Mouse (Mus musculus) heart, adult 18-20 months (tissue): Measurements from ENCODE around the gene Snap25. TPM values are rescaled to one million over a fixed set of nuclear protein-coding genes. Genes with fewer than 3 reads are reported as not detected.
A peak's percentile ranks its signal among the peaks of the same experiment; 100 is the strongest.

Experiments
- DNase-seq, 2 experiments: peaks; one replicate each; pipeline ENCODE4 v3.0.0; 2021 to 2022; ENCODE audit warnings: mixed read lengths in 1 of 2
- total RNA-seq, 2 experiments: library from RNA; stranded (reverse); gene quantifications; 2 replicates each; pipeline ENCODE4 v1.2.3; 2021

Snap25 gene
- total RNA-seq, 2 experiments from 2014 or later: 0.12 TPM; not detected in 1

DNA sequence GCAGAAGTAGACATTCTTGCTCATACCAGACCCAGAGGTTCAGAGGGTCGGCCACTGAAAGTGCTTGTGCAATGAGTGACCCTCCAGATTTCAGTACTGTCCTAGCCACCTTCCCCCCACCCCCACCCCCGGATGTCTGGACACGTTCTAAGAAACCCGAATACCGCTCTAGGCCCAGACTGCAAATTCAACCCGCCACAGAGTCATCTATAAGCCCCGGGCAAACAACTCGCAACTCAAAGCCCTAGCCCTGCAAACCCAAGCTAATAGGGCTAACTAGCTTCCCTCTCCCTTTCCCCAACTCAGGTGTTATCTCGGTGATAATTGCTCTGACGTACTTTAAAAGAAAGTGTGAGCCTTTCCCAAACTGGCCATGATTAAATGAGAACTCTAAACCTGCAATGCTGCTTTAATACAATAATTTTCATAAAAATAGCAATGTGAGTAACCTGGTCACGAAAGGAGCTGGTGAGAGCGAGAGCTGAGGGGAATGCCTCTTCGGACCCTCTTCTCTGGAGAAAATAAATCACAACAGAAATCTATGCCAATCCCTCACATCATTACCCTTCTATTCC, 725 bp upstream of the Snap25 start:
- no peak for DNase-seq

DNA sequence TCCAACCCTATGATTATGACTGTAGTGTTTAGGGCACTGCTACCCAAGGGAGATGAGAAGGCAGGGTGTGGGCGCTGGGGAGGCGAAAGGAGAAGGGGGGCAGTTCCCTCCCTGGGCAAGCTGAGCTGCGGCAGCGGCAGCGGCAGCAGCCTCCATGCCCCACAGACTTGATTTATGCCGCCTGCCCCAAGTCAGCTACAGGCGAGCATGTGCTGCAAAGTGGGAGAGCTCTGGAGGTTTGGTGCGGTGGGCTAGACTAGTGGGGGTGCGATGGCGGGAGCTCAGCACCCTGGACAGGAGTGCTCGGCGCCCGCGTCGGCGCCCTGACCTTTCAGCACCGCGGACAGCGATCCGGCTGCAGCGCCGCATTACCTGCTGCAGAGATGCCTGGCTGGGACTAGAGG, 757 bp downstream of the Snap25 start:
- DNase-seq: peak; percentile 65 to 83

DNA sequence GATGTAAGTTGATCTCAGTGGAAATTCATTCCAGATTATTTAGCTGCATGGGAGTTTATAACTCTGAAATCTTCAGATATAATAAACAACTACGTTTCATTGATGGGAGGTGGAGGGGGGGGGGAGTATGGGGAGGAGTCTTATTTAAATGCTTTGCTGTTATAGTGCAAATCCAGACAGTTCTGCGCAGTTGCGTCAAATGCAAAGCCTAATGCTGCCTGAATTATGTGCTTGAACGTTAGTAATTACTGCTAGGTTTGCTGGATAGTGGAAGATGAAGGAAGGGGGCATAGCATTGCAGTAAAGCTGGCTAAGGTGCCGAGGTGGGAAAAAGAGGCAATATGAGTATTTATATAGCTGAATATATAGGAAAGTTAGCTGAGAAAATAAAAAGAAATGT, 2.3 kb downstream of the Snap25 start:
- no peak for DNase-seq

DNA sequence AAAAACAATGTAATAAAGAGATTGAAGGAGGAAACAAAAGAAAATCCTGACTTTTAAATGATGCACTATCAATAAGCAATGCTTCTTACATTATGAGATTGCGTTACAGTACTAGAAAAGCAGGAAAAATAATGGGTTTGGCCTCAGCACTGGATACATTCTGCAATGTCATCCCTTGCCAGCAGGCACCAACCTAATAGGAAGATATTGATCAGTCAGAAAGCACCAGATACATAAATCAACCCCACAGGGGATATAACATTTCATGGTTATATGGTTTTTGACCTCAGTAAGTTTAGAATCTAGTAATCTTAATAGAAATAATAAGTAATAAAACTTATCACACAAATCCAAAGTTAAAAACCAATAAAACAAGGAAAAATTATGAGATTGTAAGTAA, 3.1 kb downstream of the Snap25 start:
- DNase-seq: no peak

DNA sequence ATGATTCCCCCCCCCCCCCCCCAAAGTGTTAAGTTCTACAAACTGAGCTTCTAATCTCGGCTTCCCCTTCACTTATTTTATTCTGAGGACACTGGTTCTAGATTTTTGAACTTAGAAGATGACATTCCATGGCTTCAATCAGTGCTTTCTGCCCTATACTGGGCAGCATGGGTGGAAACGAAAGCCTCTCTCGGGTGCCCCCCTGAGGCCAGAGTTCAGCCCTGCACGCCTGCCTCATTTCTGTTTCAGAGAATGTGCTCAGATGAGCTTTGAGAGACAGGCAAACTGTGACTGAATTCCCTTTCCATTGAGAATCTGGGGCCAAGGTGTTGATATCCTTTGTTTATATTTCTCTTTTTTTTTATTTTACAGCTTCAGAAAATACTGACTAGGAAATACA, 7.0 kb downstream of the Snap25 start:
- peak; percentile 15 to 76 for DNase-seq

DNA sequence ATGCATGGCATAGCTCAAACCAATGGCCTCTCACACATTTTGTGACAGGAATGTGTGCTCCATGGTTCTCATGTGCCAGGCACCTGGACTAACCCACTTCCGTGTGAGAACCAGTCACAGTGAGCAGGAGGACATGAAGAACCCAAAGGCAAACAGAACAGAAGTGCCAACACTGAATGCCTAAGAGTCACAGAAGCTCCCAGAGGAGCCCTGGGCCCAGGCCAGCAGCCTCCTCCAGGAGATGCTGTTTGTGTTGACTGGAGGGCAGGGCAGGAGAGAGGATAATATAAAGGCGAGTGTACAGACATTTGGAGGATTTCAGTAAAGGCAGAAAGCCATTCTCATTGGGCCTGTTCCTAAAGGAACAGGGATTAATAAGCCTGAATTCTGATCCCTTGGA, 25.0 kb downstream of the Snap25 start:
- DNase-seq: no peak

DNA sequence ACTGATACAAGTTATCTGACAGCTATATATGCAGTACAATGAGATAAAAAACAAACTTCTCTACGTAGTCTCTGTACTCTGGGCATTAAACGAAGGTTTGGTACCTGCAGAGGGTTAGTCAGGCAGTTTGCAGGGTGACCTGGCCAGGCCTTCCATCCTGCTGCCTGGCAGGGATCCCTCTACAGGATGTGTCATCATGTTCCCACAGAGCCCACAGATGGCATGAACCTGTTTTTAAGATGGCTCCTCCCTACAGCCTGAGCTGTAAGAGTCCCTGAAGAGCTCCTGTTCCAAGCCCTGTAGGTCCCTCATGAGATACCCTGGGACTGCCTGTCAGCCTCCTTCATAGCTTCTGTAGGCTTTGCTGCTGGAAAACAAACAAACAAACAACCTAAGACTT, 29.0 kb downstream of the Snap25 start:
- DNase-seq: no peak

DNA sequence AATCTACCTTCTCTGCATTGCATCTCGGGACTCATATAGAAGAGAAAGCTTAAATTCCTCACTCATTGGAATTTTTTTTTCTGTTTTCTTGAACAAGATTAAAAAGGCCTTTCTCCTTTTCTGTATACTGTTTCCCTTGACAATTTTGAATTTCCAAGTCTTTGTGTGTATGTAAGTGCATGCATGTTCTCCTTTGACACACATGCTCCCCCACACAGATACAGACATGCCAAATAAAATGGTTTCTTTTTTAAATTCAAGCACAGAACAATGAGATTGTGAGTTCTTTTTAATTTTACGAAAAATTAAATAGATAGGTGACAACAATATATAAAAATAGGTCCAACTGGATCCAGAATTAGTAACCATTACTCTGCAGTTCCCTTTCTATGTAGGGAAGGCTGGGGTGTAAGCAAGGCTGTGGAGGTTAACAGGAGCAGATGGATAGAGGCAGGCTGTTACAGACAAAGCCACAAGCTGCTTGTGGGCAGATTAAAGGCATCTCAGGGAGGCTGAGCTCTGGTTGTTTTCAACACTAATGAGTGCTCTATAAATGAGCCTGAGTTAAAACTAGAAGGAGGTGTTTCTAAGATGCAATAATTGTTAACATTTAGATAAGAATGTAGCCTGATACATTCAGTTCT, 31.6 kb downstream of the Snap25 start:
- DNase-seq: no peak

DNA sequence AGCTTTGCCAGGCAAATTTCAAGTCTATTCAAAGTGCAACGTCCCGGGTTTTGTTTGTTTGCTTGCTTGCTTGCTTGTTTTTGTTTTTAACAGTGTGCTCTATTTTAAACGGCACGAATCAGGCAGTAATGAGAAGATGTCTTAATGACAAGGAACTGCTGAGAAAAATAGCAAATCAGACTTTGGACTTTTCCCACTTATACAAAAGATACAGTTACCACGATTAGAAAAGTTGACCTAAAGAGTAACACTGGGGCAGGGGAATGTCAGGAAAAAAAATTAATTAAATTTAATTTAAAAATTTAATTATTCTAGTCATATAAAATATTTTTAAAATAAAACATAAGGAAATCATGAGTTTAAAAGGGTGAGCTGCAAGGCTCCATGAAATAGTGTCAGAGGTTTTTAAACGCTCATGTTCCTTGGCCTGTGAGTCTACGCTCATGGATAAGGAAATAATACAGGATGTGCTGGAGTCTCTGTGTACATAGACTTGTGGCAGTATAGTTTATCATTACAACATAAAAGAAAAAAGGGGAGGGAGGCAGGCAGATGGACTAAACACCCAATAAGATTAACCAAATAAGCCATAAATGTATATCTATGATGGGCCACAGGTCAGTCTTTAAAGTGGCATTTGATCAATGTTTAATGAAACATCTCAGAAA, 32.2 kb downstream of the Snap25 start:
- DNase-seq: no peak

DNA sequence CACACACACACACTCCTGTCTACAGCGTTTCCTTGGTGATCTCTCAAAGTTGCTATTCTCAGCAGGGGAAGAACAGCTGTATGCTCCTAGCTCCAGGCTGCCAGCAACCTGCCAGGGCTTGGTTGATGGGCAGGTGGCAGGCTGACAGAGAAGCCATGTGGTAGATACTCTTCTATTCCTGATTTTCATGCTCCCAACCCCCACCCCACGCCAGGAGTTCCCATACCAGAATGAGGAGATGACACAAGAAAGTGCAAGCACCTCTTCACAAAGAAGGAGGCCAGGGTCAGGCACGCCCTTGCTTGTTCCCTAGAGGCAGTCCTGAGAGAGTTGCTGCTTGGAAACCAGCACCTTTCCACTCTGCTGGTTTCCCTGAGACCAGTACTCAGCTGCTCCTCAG, 40.4 kb downstream of the Snap25 start:
- peak; percentile 2 to 6 for DNase-seq

DNA sequence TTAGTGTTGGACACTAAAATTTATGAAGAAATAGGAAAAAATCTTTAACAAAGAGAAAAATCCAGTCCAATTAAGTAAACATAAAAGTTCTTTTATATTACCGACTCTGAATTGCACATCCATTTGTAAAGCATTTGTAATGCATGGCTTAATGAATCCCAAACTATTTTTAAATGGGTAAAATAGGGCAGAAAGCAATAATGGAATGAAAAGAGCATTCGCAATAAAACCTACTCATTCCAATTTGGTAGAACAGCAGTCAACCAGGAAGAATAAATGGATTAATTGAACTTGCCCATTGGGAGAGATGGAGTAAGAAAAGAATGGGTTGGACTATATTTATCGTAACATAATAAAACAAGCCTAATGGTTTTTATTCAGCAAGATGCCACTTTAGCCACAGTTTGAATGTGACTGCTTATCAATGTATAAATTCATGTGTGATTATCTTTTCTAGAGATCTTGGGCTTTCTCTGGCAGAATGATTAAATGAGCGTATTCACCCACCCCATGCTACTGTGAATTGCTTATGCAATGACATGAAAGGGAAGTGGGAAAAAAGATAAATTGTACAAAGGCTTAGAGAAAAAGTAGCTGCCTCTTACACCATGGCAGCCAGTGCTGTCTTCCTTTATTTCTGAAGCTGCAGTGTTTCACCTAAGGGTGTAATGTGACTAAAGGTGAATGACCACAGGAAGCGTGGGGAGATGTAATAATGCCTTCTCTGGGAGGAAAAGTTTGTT, 45.7 kb downstream of the Snap25 start:
- no peak for DNase-seq

DNA sequence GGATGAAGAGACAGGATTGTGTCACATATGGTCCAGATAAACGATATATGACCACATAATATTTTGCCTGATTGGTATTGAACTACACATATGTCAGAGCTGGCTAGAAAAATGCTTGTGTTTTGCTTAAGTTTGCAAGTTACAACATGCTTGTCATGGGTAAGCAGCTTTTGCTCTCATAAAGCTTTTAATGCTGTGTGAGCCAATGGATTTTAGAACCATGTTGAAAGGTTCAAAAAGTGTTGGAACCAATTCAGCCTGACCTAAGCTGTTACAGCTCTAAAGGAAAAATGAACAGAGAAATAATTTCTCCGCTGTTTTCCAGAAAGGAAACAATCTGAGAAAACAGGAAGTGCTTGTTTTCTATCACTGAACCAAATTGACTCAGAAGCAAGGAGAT, 64.9 kb downstream of the Snap25 start:
- peak; percentile 14 to 15 for DNase-seq

DNA sequence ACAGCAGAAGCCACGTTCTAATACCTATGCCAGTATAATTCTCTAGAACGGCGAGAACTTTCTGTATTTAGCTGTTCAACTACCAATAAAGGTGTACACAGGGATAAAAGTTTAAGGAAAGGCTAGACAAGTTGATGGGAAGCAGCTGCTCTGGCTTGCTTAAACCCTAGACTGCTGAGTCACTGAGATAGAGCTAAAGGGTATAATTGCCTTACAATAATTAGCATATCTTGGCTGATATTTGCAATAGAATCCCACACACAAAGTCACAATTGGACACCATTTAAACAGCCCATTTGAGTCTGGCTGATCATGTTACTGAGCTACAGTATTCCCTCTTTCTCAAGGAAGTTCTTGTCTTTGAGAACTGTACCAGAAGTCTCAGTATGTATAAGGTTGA, 65.4 kb downstream of the Snap25 start:
- peak; percentile 7 to 14 for DNase-seq

DNA sequence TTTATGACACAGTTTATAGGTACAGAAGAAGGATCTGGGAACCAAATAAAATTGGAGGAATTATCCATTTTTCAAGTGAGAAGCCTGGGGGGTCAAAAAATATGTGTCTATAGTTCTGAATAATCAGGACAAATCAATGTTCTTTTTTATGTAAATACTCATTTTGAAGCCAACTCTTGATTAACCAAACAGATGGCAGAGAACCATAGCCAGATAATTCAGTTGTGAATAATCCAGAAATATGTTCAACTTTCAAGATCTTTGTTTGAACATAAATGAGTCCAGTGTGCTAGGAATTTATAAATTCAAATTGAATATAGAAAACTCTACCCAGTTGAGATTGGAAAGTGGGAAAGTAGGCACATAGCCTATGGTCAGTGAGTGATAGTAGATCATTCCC, 67.0 kb downstream of the Snap25 start:
- no peak for DNase-seq

DNA sequence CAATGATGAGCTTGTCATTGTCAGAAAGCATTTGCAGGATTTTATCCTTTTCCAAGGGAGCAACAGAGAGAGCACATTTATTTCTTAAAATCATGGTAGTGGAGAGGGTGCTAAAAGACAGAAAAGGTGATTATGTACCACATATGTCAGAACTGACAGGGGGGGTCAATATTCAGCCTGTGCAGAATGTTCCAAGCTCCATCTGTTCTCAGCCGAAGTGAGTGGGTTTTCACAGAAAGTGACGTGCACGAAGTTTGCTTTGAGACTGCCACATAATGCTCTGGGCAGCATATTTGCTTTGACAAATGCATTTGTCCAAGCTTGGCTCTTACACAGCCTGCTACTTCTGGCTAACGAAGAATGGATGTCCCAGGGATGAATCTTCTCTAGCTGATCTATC, 71.1 kb downstream of the Snap25 start:
- DNase-seq: no peak

DNA sequence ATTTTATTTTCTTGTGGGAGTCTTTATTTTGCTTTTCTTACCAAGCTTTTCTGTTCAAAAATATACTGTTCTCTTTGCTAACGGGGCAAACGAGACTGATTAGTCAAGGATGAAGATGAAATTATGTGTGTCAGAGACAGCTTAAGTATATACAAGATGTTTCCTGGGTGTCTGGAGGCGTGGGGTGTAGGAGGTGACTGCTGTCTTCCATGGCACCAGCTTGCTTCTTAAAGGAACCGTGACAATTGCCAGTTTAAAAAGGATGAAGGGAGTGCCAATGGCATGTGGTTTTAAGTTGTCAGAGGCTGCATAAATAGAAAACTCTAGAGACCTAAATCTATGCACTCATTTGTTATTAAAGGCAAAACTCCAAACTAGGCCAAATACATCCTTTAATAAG, 75.1 kb downstream of the Snap25 start:
- DNase-seq: no peak

DNA sequence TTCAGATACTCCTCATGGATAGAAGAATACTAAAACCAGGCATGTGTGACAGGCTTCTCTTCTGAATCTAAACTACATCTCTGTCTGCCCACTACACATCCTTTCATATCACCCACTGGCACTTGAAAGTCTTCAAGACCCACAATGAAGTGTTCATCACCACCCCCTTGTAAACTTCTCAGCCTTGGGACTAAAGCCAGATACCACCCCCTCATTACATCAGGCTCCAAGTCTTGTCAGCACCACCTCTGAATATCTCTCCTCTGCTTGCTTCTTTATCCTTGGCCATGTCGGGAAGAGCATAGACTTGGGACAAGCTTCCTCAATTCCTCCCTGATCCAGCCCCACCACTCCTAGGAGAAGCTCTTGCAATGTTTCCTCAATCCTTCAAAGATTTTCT, 83.3 kb downstream of the Snap25 start:
- DNase-seq: no peak

DNA sequence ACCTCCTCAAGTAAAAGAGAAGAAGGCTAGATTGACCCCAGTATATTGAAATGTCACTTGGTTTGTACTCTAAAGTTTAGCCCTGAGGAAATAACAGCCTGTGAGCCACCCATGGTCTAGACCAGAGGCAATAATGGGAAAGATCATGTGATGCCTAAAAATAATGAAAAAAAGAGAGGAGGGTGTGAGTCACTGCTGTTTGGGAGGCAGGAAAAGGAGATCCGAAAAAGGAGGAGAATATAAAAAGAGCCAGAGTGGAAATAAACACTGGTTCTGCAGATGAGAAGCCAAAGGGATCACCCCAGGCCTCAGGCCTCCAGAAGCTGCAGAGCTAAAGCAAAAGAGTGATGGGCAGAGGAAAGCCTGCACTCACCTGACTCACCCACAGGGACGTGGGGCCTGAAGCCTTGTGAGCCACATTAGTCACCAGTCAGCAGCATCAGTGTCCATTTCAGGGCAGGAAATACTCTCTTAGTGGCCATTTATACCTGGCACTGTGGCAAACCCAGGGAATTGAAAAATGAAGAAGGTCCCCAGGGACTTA, 85.7 kb downstream of the Snap25 start:
- no peak for DNase-seq

DNA sequence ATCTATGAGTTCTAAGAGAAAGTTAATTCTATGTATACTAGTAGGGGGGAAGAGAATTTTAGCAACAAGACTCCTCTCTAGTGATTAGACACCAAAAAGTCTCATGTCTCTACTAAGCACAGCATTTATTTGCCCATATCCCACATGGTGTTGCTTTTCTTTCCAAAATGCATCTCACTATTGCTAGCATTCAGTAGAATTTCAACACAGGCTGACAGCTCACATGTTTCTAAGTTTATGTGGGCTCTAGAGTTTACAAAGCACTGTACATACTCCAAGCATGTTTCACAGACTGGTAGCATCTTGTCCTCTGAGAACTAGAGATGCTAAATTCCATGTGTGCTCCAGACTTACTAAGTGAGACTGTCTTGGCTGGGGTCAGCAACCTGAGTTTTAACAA, 87.8 kb downstream of the Snap25 start:
- DNase-seq: no peak

DNA sequence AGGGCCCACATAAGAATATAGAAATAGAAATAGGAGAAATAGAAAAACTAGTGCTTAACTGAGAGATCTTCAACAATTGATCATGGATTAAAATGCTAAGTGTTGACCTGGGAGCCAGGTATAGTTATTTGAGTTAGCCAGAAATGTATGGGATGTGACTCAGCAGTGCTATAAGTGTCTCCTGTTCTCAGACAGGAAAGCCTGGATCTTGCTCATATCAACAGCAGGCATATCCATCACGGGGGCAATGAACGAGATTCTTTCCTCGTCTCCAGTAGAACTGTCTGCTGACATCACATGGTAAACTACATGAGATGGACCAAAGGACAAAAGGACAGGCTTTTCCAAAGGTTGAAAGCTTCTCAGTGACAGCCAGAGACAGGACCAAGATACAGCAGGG, 88.8 kb downstream of the Snap25 start:
- DNase-seq: no peak

DNA sequence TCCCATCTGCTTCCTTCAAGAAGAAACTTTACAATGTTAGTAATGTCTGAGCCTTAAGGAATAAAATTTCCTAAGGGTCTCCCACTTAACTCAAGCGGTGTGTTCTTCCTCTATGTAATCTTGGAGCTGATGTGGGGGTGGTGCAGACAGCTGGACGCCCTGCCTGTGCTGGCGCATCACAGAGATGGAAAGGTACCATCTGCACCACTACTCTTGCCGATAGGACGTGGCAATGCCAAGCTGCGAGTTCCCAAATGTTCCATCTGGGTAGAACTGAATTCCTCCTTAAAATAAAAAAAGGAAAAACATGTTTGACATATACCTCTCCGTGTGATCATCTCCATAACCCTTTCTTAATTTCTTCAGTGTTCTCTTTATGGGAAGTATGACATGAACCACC, 89.9 kb downstream of the Snap25 start:
- DNase-seq: no peak

DNA sequence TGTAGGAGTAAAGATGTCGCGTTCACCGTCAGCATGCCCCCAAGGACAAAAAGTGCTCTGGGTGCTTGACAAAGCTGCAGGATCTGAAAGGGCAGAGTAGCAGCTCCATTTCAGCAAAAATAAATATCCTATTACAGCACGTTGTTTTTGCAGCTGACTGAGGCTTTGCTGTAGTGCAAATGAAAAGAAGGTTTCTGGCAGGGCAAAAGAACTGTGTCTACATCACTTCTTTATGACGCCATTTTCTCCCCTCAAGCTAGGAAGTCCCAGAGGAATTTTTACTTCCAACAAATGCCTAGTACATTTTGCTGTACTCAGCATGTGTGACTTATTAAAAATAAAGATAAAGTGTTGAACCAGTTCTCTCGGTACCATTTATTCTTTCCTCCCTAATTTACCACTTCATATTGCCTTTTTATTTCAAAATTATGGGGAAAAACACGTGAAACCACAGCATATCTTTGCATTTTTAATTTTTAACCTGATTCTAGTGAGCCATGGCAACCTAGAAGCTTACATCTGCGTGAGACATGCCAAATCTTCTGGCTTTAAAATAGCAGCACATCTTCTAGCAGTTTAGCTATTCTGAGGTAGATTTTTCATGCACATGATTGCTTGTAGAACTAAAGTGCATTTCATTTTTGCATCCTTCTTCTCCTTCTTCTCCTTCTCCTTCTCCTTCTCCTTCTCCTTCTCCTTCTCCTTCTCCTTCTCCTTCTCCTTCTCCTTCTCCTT, 94.9 kb downstream of the Snap25 start:
- DNase-seq: peak in 1 of 2 experiments; percentile 6
